Mouse (Mus musculus) heart, embryonic 10.5 days (tissue): Measurements from ENCODE around the gene Uckl1. TPM values are rescaled to one million over a fixed set of nuclear protein-coding genes. Genes with fewer than 3 reads are reported as not detected.
A peak's percentile ranks its signal among the peaks of the same experiment; 100 is the strongest.

Experiments
- DNase-seq: peaks from one replicate; pipeline ENCODE4 v3.0.0-alpha.2; 2017; ENCODE audit warnings: low spot score
- H3K27ac ChIP-seq: fragments of 300-500 bp; sonication (generic); 2 replicates; pipeline ENCODE4 v1.5.1; 2016; ENCODE audit warnings: mild to moderate bottlenecking
- H3K27me3 ChIP-seq: fragments of 300-500 bp; sonication (generic); 2 replicates; pipeline ENCODE4 v1.6.1; 2016; ENCODE audit warnings: mild to moderate bottlenecking; ENCODE audit not compliant: poor library complexity, insufficient read depth, severe bottlenecking
- H3K36me3 ChIP-seq: fragments of 300-500 bp; sonication (generic); 2 replicates; pipeline ENCODE4 v1.6.1; 2016; ENCODE audit warnings: mild to moderate bottlenecking, moderate library complexity
- H3K4me1 ChIP-seq: fragments of 300-500 bp; sonication (generic); 2 replicates; pipeline ENCODE4 v1.6.1; 2016; ENCODE audit warnings: mild to moderate bottlenecking
- H3K4me3 ChIP-seq: fragments of 300-500 bp; sonication (generic); 2 replicates; pipeline ENCODE4 v1.5.1; 2016; ENCODE audit warnings: mild to moderate bottlenecking, moderate library complexity
- H3K9me3 ChIP-seq: fragments of 300-500 bp; sonication (generic); 2 replicates; pipeline ENCODE4 v1.6.1; 2016; ENCODE audit warnings: mild to moderate bottlenecking, moderate library complexity
- WGBS: fragments of 180-500 bp; shearing (Covaris S2); methylation state at CpG from one replicate; pipeline ENCODE4 v1.1.7; 2016; 5-methylcytosine and 5-hydroxymethylcytosine counted together
- polyA plus RNA-seq: library from polyadenylated mRNA; unstranded; fragments of >200 nt; fragmentation: Nextera tagmentation; extraction: Ambion mirVana; gene quantifications from 2 replicates; pipeline ENCODE4 v1.2.1, GENCODE M21; 2016

Gene Uckl1
- polyA plus RNA-seq, 1 experiment from 2014 or later, result 67.3 TPM

- WGBS, result 85% methylated on average over 1 of the region's 1 CpGs
- no peak for DNase-seq
- Histone ChIP-seq H3K9me3 (no peaks in the 10 kb centered on the region), H3K4me1 (no peaks in the 10 kb centered on the region; the same call in 1 of the 2 replicates), H3K27ac (no peak overlapping the region), H3K36me3 (peaks cover 68% of the 10 kb centered on the region), H3K4me3 (no peak overlapping the region), H3K27me3 (no peaks in the 10 kb centered on the region)
Observed at GRCm38 (mm10) chr2:181548227-181548626, 36.5 kb downstream of the Uckl1 start.

GRCm38 (mm10) chr2:181546142-181546541 is 38.5 kb downstream of the Uckl1 start:
- H3K27ac ChIP-seq, result no peak overlapping the region
- H3K4me1 ChIP-seq, result no peaks in the 10 kb centered on the region; the same call in 1 of the 2 replicates
- H3K27me3 ChIP-seq, result no peaks in the 10 kb centered on the region
- H3K36me3 ChIP-seq, result peaks cover 50% of the 10 kb centered on the region
- DNase-seq, result no peak
- 85% methylated on average over 7 of the region's 7 CpGs for WGBS
- no peaks in the 10 kb centered on the region for H3K9me3 ChIP-seq
- no peak overlapping the region for H3K4me3 ChIP-seq

- no peak for DNase-seq
- Histone ChIP-seq H3K27ac (no peak overlapping the region), H3K27me3 (no peaks in the 10 kb centered on the region), H3K9me3 (no peaks in the 10 kb centered on the region), H3K4me3 (no peak overlapping the region), H3K4me1 (peaks cover 9% of the 10 kb centered on the region), H3K36me3 (peaks cover 17% of the 10 kb centered on the region)
- WGBS, result 92% methylated on average over 6 of the region's 6 CpGs
Observed at GRCm38 (mm10) chr2:181541761-181542380, 42.8 kb downstream of the Uckl1 start.

- DNase-seq, result no peak
- Histone ChIP-seq H3K36me3 (peaks cover 14% of the 10 kb centered on the region; the same call in 1 of the 2 replicates), H3K27me3 (no peaks in the 10 kb centered on the region), H3K4me3 (no peak overlapping the region), H3K4me1 (peaks cover 9% of the 10 kb centered on the region), H3K9me3 (no peaks in the 10 kb centered on the region), H3K27ac (peak overlapping the region; percentile 69)
- WGBS, result 79% methylated on average over 2 of the region's 2 CpGs
Observed at GRCm38 (mm10) chr2:181537444-181538047, 47.1 kb downstream of the Uckl1 start.

- no peak for DNase-seq
- H3K36me3 ChIP-seq, result peaks cover 24% of the 10 kb centered on the region
- H3K9me3 ChIP-seq, result no peaks in the 10 kb centered on the region
- H3K27ac ChIP-seq, result no peak overlapping the region
- H3K4me1 ChIP-seq, result peaks cover 12% of the 10 kb centered on the region
- no peak overlapping the region for H3K4me3 ChIP-seq
- 83% methylated on average over 2 of the region's 2 CpGs for WGBS
- H3K27me3 ChIP-seq, result no peaks in the 10 kb centered on the region
Observed at GRCm38 (mm10) chr2:181536410-181536809, 48.3 kb downstream of the Uckl1 start.

GRCm38 (mm10) chr2:181532589-181532988 is 52.1 kb downstream of the Uckl1 start:
- Histone ChIP-seq H3K4me3 (no peak overlapping the region), H3K27me3 (no peaks in the 10 kb centered on the region), H3K27ac (no peak overlapping the region), H3K36me3 (peaks cover 47% of the 10 kb centered on the region), H3K4me1 (peaks cover 8% of the 10 kb centered on the region), H3K9me3 (no peaks in the 10 kb centered on the region)
- no peak for DNase-seq
- WGBS, result 94% methylated on average over 3 of the region's 3 CpGs

GRCm38 (mm10) chr2:181529076-181529475 is 55.6 kb downstream of the Uckl1 start:
- peaks cover 4% of the 10 kb centered on the region for H3K4me1 ChIP-seq
- no peak overlapping the region for H3K4me3 ChIP-seq
- peaks cover 51% of the 10 kb centered on the region for H3K36me3 ChIP-seq
- no peak for DNase-seq
- H3K27me3 ChIP-seq, result no peaks in the 10 kb centered on the region
- H3K27ac ChIP-seq, result no peak overlapping the region
- WGBS, result 98% methylated on average over 1 of the region's 1 CpGs
- H3K9me3 ChIP-seq, result no peaks in the 10 kb centered on the region

GRCm38 (mm10) chr2:181525526-181525925 is 59.2 kb downstream of the Uckl1 start:
- H3K9me3 ChIP-seq, result no peaks in the 10 kb centered on the region
- H3K36me3 ChIP-seq, result peaks cover 37% of the 10 kb centered on the region
- whole genome bisulfite sequencing, result 83% methylated on average over 5 of the region's 5 CpGs
- no peak overlapping the region for H3K4me3 ChIP-seq
- H3K27ac ChIP-seq, result no peak overlapping the region
- DNase-seq, result no peak
- no peaks in the 10 kb centered on the region for H3K27me3 ChIP-seq
- peaks cover 17% of the 10 kb centered on the region for H3K4me1 ChIP-seq

GRCm38 (mm10) chr2:181522811-181523210 is 61.9 kb downstream of the Uckl1 start:
- no peak overlapping the region for H3K27ac ChIP-seq
- H3K9me3 ChIP-seq, result no peaks in the 10 kb centered on the region
- H3K4me3 ChIP-seq, result no peak overlapping the region
- H3K36me3 ChIP-seq, result peaks cover 15% of the 10 kb centered on the region
- H3K27me3 ChIP-seq, result no peaks in the 10 kb centered on the region
- 64% methylated on average over 5 of the region's 5 CpGs for WGBS
- H3K4me1 ChIP-seq, result peaks cover 29% of the 10 kb centered on the region
- no peak for DNase-seq

- no peak for DNase-seq
- no peaks in the 10 kb centered on the region for H3K9me3 ChIP-seq
- no peak overlapping the region for H3K27ac ChIP-seq
- H3K27me3 ChIP-seq, result no peaks in the 10 kb centered on the region
- peaks cover 22% of the 10 kb centered on the region for H3K36me3 ChIP-seq
- peaks cover 29% of the 10 kb centered on the region for H3K4me1 ChIP-seq
- peak overlapping the region; percentile 98 for H3K4me3 ChIP-seq
- 43% methylated on average over 10 of the region's 10 CpGs for WGBS
Observed at GRCm38 (mm10) chr2:181521491-181521890, 63.2 kb downstream of the Uckl1 start.

- Histone ChIP-seq H3K4me3 (peak overlapping the region; percentile 98), H3K27me3 (no peaks in the 10 kb centered on the region), H3K9me3 (no peaks in the 10 kb centered on the region), H3K27ac (peak overlapping the region; percentile 96), H3K4me1 (peaks cover 29% of the 10 kb centered on the region), H3K36me3 (peaks cover 27% of the 10 kb centered on the region)
- WGBS, result under 1% methylated on average over 17 of the region's 17 CpGs
- no peak for DNase-seq
Observed at GRCm38 (mm10) chr2:181520936-181521227, 63.8 kb downstream of the Uckl1 start.

- H3K4me1 ChIP-seq, result peaks cover 29% of the 10 kb centered on the region
- DNase-seq, result peak; percentile 99
- H3K27me3 ChIP-seq, result no peaks in the 10 kb centered on the region
- under 1% methylated on average over 74 of the region's 74 CpGs for WGBS
- peaks cover 32% of the 10 kb centered on the region for H3K36me3 ChIP-seq
- peak within 1 kb of the TSS; percentile 98 for H3K4me3 ChIP-seq
- H3K9me3 ChIP-seq, result no peaks in the 10 kb centered on the region
- peak within 1 kb of the TSS; percentile 96 for H3K27ac ChIP-seq
Observed at GRCm38 (mm10) chr2:181520118-181520935, 64.4 kb downstream of the Uckl1 start, which contains the start of gene Dnajc5. Dnajc5 (plus strand) TSS chr2:181520485.

- WGBS, result 67% methylated on average over 3 of the region's 3 CpGs
- Histone ChIP-seq H3K4me3 (peak overlapping the region; percentile 98), H3K27me3 (no peaks in the 10 kb centered on the region), H3K36me3 (peaks cover 43% of the 10 kb centered on the region), H3K27ac (peak overlapping the region; percentile 96), H3K9me3 (no peaks in the 10 kb centered on the region), H3K4me1 (peaks cover 29% of the 10 kb centered on the region)
- DNase-seq, result no peak
Observed at GRCm38 (mm10) chr2:181519201-181519600, 65.5 kb downstream of the Uckl1 start.
